Mouse (Mus musculus): ENCODE data around the gene Schip1. TPM values are rescaled to one million over a fixed set of nuclear protein-coding genes. Genes with fewer than 3 reads are reported as not detected.

The Schip1 gene
- polyA plus RNA-seq (2017; shearing (Covaris generic)), result 0.63 TPM

DNA sequence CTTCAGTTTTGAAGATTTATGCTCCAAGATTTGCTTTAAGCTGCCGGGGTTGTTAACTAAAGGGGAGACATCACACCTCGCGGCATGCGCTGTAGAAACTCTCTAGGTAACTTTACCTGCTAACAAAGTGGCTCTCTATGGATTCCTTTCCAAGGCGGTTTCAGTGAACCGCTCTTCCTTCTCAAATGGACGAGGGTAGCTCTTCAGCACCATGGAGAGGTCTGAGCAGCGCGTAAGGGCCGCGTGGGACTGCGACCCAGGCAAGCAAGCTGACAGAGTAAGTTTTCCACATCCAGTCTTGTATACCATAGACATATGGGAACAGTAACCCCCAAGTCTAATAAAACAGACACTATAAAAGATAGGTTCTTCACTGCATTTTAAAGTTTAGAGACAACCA lies at the start of gene Schip1:
TSS of gene Schip1 (plus strand) at position 72 of the 400 bp plus-strand sequence.

Other genes with a start within 250 kb of the Schip1 start
- not detected for gene Iqcj, start 172.6 kb upstream of the Schip1 start, polyA plus RNA-seq (2017; shearing (Covaris generic))
- not detected for gene Iqschfp, start 172.6 kb upstream of the Schip1 start, polyA plus RNA-seq (2017; shearing (Covaris generic))

All from naive thymus-derived CD4-positive, alpha-beta T cell, adult 5 months (primary cell).